Mouse (Mus musculus) MN1 (cell line): ENCODE measurements around the gene 1700029I15Rik.
A peak's percentile ranks its signal among the peaks of the same experiment; 100 is the strongest.
"Not testable (repeated sequence)": the region's sequence is repeated elsewhere in the genome, so short reads cannot be mapped to it uniquely, and the experiment has no call there.

ENCODE experiments used
- DNase-seq: peaks from one replicate; pipeline ENCODE4 v3.0.0-alpha.2; 2016; ENCODE audit warnings: low spot score

The 1700029I15Rik gene

GRCm38 (mm10) chr2:92392318-92393264 lies 10.3 kb downstream of the 1700029I15Rik start:
- peak; percentile 74 for DNase-seq

DNA sequence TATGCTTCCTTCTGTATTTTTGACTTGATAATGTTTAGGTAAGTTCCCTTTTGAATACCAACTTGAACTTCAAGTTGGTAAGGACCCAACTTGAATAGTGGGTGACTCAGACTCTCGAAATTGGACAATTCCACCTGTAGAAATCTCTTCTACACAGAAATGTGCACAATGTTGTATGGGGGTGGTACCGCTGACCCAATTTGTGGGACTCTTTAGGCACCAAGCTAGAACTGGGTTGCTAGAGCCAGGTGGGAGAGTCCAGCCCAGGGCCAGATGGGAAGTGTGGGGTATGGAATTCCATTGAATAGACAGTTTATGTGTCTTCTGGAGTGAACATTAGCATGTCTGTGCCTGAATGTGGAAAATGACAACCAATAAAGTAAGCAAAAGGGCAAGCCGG lies 13.2 kb downstream of the 1700029I15Rik start:
- DNase-seq = no peak

DNA sequence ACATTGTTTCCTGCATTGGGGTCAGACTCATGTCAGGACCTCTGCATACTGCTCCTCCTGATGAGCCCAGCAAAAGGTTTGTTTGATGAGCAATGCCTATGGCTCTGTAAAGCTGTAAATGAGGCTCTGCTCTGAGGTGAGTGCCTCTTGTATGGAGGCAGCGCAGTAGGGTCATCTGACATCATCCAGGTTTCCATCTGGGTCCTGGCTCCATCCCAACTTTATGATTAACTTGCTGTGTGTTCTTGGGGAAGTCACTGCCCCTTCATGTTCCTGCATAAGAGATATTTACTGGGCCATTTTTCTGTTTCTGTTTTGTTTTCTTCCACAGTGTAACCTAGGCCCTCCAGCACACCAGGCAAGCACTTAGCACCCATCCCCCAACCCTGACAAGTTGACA lies 15.1 kb downstream of the 1700029I15Rik start:
- DNase-seq = no peak

DNA sequence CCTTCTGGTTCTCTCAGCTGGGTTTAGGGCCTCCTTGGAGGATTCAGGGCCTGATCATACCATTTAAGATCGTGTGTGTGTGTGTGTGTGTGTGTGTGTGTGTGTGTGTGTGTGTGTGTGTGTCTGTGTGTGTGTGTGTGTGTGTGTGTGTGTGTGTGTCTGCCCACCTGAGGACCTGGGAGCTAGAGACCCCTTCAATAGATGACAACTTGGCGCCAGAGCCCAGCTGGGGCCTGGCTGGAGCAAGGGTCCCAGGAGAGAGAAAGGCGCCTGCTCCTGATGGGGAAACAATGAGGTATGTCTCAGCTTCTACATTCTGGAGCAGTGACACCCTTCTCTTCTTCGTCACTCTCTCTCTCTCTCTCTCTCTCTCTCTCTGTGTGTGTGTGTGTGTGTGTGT lies 17.5 kb downstream of the 1700029I15Rik start:
- not testable (repeated sequence) for DNase-seq

DNA sequence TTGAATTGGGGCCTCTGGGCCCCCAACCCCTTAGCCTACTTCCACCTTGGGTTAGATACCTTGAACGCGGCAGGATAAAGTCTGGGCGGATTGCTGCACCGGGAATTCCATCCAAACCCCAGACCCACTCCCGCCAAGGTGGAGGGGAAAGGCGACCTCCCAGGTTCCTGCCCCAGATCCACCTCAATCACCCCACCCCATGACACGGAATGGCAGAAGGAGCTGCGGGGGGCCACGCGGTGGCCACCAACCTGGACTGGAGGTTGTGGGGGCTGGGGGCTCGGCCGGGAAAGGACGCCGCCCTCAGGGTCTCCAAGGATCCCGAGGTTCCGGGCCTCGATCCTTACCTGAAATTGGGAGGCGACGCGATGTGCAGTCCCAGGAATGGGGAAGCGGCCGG lies 18.3 kb downstream of the 1700029I15Rik start:
- no peak for DNase-seq

DNA sequence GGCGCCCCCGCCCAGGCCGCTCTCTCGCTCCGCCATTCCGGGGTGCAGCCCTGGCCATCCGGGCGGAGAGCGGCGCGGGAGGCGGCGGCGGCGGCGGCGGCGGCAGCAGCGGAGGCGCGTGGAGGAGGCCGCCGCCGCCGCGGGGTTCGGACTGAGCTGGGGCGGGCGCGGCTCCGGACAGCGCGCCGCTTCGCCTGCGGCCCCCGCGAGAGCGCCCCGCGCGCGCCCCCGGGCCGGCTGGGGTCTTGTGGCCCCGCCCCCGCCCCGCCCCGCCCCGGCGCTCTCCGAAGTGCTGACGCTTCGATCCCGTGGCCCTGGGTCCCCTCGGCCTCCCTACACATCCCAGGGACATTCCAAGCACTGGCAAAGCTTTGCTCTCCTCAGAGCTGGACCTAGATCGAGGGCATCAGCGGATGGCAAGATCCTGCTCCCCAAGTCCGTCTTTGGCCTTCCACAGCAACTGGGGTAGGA lies 18.8 kb downstream of the 1700029I15Rik start, which contains the start of gene Mapk8ip1:
Mapk8ip1 (minus strand) TSS at position 173 of the 471 bp plus-strand sequence.
- peak; percentile 26 for DNase-seq

DNA sequence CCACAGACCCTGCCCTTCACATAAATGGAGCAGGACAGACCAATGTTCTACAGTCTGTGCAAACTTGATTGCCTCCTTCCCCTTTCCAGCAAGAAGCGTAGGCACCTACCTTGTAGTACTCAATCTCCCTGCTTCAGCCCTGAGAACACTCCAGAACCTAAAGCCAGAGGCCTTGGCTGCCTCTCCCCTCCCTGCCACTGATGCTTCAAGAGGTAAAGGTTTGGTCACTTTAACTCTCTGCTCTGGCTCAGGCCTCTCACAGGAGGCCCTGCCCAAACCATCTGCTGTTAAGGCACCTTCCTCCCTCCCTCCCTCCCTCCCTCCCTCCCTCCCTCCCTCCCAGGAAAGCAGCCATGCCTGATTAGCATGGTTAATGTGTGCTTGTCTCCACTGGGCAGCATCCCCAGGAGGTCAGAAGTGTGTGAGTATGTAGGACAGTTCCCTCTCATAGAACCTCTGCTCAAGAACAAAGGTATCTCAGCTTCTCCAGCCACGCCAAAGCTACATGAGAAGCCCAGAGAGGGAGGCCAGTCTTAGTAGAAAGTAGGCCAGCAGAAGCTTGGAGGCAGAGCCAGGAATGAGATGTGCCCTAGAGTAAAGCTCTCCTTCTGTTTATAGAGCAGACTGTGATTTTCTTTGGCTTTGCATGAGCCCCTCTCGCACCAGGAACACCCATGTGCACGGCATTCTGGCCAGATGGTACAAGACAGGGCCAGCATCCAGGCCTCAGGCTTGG lies 20.4 kb downstream of the 1700029I15Rik start:
- peak; percentile 43 for DNase-seq

DNA sequence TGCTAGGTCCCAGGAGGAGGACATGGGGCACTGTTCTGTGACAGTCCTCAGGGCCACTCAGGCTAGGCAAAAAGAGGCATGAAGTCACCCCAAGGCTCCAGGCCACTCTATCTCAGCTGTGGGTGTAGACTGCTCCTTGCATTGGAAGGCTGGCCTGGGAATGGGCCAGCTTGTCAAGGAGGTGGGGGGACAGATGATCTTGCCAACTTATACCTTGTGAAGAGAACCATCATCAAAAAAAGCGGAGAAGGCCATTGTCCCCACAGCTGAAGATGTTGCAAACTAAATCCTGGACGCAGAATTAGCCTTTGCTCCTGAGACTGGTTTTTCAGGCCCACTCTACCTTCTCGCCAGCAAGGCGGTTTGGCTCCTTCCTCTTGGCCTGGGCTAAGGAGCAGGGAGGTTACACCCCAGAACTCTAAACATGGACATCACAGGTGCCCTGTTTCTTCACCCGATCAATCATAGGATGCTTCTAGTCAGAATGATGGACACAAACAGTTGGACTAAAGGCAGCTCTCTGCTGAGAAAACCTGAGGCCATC lies 21.5 kb downstream of the 1700029I15Rik start:
- DNase-seq = no peak

DNA sequence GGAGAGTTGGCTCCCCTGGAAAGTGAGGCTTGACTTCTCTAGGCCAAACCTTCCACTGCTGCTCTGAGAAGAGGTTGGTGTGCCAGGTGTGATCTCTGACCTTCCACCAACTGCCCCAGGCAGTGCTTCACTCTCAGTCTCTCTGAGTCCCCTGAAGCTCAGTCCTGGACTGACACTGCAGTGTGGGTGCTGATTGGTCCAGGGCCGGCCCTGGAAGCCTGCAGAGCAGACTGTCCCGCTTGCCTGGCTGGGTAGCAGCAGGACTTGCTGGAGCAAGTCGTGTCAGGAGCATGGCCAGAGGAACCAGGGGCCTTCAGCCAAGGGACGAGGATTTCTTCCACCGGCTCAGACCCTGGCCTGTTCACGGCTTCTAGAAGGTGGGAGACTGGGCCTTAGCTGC lies 22.4 kb downstream of the 1700029I15Rik start:
- DNase-seq = no peak

GRCm38 (mm10) chr2:92405687-92406086 lies 23.3 kb downstream of the 1700029I15Rik start:
- peak; percentile 74 for DNase-seq

- DNase-seq = no peak
These were observed 26.1 kb downstream of the 1700029I15Rik start for GRCm38 (mm10) chr2:92408309-92409045.

- DNase-seq = no peak
These were observed 29.4 kb downstream of the 1700029I15Rik start for GRCm38 (mm10) chr2:92411705-92412104.

- DNase-seq = peak; percentile 47
These were observed 39.5 kb downstream of the 1700029I15Rik start for GRCm38 (mm10) chr2:92421723-92422387.

DNA sequence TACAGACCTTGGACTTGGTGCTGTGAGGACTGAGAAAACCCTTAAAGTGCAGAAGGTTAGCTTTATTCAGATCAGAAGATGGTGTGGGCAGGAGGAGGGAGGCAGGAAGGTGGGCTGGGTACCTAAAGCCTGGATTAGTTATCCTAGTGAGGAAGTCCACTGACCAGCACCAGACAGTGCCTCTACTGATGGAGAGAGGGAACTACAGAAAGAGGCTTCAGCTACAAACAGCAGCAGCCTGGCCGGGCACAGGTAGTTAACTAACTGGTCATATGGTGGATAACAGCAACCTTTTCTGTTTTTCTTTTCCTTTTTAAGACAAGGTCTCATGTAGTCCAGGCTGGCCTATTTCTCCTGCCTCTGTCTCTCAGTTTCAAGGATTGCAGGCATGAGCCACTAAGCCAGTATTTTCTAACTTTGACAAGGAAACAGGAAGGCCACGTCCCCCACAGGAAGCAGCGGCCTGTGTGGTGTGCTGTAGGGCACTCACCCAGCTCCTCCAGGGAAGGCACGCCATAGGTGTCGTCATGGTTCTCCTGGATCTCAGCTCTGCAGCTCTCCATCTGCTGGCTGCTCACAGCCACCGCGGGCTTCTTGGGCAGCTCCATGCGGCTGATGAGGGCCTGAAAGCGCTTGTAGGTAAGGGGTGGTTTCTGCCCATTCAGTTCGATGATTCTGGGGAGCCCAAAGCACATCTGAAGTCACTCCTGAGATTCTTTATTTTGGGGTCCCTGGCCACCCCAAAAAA lies 40.2 kb downstream of the 1700029I15Rik start:
- peak; percentile 57 for DNase-seq

DNA sequence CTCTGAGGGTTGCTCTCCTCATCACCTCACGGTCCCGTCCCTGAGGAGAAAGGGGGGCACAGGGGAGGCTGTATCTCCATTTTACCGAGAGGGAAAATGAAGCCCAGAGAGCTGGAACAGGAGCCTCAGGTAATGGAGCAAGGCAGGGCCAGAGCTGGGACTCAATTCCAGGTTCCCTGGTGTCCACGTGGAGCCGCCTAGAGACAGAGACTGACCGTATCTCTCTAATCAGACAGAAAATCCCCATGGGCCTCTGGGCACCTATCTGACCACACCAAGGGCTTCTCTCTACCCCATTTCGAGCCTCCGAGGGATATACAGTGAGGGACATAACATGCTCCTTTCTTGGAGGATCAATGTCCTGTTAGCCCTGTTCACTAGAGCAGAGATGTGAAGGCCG lies 40.8 kb downstream of the 1700029I15Rik start:
- DNase-seq = no peak

DNA sequence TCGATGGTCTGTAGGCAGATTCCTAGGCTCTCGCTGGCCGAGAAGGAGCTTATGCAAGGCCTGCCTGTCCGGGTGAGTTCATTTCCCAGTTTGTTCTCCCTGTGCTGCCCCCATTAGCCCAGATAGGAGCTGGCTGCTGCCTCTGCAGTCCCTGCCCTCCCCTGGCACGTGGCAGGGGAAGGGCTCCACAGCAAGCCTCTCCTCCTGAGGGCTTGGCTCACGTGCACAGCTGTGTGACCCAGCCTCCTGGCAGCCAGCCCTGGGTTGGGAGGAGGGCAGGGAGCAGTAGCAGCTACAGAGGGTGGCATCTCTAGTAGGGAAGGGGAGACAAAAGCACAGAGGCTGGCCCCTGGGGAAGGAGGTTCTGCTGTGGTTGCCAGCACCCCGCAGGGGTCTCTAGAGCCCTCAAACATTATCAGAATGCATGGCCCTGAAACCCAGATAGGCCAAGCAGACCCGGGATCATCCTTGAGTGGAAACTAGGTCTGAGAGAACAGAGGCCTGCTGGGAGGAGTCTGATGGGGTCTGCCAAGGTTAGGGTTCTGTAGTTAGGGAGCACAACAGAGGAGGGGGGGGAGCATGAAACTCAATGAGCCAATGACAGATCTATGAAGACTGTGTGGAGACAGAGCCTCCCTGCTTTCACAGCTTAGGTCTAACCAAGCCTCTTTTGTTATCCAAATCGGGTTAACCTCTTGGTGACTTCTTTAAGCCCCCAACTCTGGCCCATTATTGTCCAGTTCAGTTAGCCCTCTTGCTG lies 41.5 kb downstream of the 1700029I15Rik start:
- DNase-seq = peak; percentile 85

- peak; percentile 80 for DNase-seq
These were observed 42.3 kb downstream of the 1700029I15Rik start for GRCm38 (mm10) chr2:92424462-92425308.

GRCm38 (mm10) chr2:92425366-92425765 lies 43.0 kb downstream of the 1700029I15Rik start:
- DNase-seq = peak; percentile 30

GRCm38 (mm10) chr2:92426426-92426825 lies 44.1 kb downstream of the 1700029I15Rik start:
- DNase-seq = no peak
